Mouse (Mus musculus): ENCODE measurements around the gene Slc39a13.
"Not testable (repeated sequence)": the region's sequence is repeated elsewhere in the genome, so short reads cannot be mapped to it uniquely, and the experiment has no call there.

The Slc39a13 gene

DNA sequence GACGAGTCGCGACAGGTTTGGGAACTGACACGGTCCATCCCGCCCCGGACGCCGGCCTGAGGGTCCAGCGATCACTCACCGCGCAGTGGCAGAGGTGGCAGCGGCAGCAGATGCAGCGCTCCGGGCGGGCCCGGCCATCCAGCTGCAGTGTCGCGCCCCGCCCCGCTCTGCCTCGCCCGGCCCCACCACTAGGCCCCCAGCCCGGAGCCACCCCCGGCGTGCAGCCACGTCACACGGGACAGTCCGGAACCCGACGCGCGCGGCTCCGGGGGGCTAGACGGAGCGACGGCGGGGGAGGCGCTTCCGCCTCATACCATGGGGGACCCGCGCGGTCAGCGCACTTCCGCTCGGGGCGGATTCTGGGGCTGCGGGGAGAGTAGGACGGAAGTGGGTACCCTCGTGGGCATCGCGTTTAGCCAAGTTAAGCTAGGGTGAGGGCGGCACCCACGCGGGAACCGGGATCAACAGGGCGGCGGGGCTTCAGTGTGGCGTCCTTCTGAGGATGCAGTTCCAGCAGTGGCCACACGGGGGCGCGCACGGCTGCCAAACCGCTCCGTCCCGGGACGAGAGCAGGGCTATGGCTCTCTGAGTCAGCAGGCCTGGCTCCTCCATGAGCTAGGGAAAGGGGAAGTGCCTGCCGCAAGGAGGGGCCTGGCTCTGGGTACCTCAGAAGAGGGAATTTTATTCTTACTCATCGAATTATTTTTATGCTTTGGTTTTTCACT, at the start of gene Slc39a13:
Slc39a13 (minus strand) TSS at position 342 of the 725 bp plus-strand sequence.
- peak; percentile 86 for ATAC-seq (ENCODE audit: low TSS enrichment)

DNA sequence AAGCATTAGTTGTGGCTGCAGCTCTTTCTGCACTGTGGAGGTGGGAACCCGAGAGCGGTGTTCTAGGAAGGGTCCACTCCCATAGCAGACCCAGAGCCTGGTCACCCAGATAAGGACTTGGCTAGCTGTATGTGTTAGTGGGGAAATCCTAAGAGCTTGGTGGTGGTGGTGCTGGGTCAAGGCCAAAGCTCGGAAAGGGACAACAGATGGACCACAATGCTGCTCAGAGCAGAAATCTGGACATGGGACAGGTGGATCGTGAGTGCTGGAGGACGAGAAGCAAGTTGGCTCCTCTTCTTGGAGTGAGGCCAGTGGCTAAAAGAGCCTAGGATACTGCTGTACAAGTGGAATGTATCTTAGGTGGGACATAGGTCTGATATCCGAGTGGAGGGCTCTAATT, 49.3 kb upstream of the Slc39a13 start:
- no peak for ATAC-seq (ENCODE audit: low TSS enrichment)

DNA sequence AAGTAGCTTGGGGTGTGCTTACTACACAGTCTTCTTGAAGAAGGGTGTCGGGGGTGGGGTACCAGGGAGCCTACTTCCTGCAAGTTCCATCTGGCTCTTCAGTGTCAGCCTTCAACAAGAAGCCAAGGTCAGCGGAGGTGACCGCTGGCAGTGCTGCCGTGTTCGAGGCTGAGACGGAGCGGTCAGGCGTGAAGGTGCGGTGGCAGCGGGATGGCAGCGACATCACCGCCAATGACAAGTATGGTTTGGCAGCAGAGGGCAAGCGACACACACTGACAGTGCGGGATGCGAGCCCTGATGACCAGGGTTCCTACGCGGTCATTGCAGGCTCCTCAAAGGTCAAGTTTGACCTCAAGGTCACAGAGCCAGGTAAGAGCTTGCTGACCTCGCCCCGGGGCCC, 48.8 kb upstream of the Slc39a13 start:
- ATAC-seq (ENCODE audit: low TSS enrichment): no peak

DNA sequence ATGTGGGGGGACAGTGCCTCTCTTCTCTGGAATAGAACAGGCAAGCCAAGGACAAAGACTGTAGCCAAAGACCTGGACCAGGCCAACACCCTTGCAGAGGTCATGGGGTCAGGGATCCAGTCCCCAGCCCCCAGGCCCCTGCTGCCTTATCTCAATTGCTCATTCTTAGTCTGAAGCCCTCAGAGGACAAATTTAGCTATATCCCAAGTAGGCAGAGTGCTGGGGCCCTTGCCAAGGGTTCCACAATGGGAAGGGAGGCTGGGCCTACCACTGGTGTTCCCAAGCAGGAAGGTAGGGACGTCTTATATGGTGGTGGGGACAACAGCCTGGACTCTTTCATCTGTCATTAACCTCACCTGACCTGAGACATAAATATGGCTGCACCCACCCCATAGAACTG, 48.4 kb upstream of the Slc39a13 start:
- ATAC-seq (ENCODE audit: low TSS enrichment): no peak

DNA sequence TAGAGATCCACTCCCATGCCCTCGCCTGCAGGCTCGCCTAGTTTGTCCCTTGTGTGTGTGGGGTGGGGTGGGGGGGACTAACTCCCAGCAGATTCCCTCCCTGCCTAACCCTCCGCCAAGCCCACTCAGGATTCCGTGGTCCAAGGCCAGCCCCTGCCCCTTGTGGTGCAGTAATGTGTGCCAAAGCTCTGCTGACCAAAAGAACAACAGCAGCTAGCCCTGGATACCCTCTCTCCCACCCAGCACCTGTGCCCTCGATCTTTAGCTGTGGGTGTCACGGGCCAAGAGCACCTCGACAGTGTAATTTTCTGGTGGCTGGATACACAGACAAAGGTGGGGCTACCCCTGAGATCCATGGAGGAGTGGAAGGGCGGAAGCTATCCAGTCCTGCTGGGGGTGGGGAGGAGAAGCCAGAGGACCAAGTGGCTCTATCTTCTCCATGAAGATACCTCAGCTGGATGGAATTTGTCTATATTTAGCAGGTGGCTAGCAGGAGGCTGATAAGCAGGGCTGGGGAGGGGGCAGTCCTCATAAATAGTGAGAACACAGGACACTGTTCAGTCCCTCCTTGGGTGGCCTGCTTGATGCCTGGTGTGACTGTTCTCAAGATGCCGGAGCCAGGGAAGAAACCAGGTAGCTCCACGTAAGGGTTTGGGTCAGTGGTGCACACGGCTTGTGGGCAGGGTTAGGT, 47.5 kb upstream of the Slc39a13 start, which contains the start of gene Mybpc3:
Mybpc3 (plus strand) TSS at position 560 of the 691 bp plus-strand sequence.
- no peak for ATAC-seq (ENCODE audit: low TSS enrichment)

DNA sequence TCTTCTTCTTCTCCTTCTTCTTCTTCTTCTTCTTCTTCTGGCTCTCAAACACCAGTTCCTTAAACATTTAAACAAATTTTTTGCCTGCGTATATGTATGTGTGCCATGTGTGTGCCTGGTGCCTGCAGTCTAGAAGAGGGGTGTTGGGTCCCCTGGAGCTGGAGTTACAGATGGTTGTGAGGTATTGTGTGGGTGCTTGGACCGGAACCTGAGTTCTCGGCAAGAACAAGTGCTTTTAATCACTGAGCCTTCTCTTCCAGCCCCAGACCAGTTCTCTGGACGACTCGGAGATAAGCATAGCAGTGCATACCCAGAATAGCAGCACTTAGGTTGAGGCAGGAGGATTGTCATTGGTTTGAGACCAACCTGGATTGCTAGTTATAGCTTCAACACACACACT, 46.6 kb upstream of the Slc39a13 start:
- peak; percentile 45 for ATAC-seq (ENCODE audit: low TSS enrichment)

DNA sequence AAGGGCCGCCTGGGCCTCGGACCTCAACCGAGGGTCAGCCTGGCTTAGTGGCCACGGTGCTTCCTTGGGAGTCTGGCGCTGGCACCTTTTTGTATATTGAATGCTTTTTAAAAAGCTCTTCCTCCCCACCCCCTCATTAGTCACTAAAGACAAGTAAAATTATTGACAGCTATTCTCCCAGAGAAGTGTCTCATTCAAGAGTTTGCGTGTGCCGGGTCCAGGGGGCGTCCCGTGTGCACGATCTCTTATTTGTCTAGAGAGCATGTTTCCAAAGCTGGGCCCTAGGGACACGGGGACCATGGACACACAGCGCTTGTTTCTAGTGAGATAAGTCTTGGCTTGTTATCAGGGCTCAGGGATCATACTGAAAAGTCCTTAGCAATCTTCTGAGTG, 45.4 kb upstream of the Slc39a13 start:
- ATAC-seq (ENCODE audit: low TSS enrichment): no peak

DNA sequence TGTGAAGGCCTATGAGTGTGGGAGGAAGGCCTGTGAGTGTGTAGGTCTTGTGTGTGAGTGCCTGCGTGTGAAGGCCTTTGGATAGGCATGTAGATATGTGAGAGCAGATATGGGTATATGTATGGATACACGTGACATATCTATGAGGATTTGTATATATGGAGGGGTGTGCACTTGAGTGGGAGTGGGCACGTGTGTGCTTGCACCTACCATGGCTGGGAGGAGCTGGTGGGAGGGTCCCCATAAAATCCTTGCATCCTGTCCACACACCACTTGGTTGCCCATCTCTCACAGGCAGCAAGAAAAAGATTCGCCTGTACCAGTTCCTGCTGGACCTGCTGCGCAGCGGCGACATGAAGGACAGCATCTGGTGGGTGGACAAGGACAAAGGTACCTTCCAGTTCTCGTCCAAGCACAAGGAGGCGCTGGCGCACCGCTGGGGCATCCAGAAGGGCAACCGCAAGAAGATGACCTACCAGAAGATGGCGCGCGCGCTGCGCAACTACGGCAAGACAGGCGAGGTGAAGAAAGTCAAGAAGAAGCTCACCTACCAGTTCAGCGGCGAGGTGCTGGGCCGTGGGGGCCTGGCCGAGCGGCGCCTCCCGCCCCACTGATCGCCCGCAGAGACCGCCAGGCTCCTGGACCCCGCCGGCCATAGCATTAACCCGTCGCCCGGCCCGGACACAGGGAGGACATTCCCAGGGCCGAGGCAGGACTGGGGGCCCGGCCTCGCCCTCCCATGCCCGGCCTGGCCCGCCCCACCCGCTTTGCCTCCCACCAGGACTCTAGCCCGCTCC, 44.8 kb upstream of the Slc39a13 start:
- ATAC-seq (ENCODE audit: low TSS enrichment): peak; percentile 72

DNA sequence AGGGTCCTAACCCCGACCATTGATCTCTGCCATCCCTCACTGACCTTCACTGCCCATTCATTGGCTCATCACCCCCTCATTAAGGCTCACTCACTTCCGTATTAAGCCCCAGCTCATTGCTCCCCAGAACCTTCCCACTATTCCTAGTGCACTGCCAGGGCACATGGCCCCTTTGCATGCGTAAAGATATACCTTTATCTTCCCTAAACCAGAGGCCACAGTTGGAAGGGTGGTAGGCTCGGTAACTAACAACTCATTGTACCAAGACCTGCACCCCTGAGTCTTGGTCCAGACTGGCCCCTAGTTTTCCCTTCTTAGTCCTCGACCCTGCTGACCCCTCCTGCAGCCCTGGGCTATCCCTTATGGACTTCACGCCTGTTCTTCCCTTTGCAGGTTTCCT, 43.6 kb upstream of the Slc39a13 start:
- no peak for ATAC-seq (ENCODE audit: low TSS enrichment)

DNA sequence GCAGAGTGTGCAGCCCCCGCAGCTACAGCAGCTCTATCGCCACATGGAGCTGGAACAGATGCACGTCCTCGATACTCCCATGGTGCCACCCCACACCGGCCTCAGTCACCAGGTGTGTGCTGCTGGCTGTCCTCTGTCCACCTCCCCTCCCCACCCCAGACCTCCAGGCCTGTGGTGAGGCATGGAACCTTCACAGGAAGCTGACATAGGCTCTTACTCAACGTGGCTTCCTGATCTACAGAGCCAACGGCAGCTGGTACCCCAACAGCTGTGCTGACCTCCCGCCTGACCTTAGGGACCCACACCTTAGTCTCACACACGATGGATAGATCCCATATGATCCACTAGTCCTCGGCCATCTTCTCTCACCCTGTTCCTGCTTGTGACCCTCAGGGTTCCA, 43.1 kb upstream of the Slc39a13 start:
- ATAC-seq (ENCODE audit: low TSS enrichment): no peak

DNA sequence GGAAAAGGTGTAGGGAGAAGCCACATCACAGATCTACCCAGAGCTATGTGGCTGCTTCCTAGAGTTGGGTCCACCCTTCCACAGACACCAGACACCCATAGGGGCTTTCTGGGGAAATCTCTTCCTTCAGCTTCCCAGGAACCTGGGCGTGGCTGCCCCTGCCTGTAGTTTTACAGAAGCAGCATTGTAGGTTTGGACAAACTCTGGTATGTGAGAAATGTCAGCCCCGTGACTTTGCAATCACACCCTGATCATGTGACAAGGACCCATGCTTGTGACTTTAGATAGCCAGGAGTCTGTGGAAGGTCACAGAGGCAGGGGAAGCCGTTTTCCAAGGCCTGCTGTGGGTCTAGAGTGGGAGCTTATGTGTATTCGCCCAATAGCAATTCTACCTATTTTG, 42.3 kb upstream of the Slc39a13 start:
- no peak for ATAC-seq (ENCODE audit: low TSS enrichment)

DNA sequence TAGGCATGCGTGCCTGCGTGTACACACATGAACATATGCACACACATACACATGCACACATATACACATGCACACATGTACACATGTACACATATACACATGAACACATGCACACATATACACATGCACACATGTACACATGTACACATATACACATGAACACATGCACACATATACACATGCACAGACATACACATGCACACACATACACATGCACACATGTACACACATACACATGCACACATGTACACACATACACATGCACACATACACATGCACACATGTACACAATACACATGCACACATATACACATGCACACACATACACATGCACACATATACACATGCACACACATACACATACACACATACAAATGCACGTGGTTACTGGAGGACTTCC, 41.6 kb upstream of the Slc39a13 start:
- ATAC-seq (ENCODE audit: low TSS enrichment): not testable (repeated sequence)

DNA sequence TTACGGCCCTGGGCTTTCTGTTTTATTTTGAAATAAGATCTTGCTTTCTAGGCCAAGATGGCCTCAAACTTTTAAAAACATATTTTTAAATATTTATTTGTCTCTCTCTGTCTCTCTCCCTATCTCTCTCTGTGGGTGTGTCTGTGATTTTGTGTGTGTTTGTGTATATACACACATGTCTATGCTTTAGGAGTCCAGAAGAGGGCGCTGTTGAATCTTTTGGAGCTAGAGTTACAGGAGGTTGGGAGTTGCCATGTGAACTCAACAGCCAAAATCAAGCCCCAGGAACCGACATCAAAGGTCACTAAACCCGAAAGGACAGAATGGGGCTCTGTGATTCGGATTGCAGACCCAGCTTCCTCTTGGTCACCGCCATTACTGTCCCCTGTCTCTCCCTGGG, 40.2 kb upstream of the Slc39a13 start:
- no peak for ATAC-seq (ENCODE audit: low TSS enrichment)

DNA sequence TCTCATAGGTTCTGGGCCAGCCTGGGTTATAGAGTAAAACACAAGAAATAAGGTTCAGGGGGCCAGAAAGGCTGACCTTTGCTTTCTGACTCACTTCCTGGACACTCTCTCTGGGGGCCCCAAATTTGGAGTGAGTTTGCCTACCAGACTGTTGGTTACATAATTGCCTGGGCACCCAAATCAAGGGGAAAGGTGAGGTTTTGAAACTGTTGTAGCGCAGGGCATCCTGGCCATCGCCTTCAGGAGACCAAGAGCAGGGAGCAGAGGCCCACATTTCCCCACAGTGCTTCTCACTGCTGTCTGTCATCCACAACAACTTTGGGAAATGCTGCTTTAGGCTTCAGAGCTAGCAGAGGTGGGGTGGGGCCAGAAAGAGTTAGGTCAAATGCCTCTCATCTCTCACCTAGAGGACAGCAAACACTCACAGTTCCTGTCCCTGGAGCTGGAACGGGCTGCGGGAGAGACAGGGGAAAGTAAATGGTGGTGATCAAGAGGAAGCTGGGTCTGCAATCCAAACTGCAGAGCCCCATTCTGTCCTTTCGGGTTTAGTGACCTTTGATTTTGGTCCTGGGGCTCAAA, 39.7 kb upstream of the Slc39a13 start:
- ATAC-seq (ENCODE audit: low TSS enrichment): no peak

DNA sequence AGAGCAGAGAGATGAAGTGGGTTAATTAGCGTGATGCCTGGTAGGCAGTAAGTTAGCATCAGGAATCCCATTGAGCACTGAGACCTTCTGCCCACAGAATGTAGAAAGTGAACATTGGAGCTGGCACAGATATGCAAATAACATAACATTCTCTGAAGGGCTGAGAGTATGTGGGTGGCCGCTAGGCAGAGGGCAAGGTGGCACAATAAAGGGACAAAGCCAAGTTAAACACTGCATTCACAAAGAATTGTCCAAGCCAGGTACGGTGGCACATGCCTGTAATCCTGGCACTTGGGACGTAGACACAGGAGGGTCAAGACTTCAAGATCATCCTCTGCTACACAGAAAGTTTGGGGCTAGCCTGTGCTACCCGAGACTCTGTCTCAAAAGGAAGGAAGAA, 39.0 kb upstream of the Slc39a13 start:
- ATAC-seq (ENCODE audit: low TSS enrichment): no peak

DNA sequence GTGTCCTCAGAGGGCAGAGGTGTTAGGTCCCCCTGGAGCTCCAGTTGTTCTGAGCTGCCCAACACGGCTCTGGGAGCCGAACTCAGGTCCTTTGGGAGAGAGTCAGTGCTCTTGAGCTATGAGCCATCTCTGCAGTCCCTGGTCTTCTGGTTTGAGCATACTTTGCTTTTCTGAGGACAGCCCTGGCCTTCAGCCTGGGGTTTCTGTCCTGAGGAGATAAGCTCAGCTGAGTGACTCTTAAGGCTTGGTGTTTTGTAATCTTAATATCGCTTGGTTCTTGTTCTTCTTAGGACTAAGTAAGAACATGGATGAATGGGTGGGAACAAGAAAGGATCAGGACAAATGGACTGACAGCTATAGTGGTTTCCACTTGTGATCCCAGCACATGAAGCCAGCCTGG, 37.9 kb upstream of the Slc39a13 start:
- no peak for ATAC-seq (ENCODE audit: low TSS enrichment)

DNA sequence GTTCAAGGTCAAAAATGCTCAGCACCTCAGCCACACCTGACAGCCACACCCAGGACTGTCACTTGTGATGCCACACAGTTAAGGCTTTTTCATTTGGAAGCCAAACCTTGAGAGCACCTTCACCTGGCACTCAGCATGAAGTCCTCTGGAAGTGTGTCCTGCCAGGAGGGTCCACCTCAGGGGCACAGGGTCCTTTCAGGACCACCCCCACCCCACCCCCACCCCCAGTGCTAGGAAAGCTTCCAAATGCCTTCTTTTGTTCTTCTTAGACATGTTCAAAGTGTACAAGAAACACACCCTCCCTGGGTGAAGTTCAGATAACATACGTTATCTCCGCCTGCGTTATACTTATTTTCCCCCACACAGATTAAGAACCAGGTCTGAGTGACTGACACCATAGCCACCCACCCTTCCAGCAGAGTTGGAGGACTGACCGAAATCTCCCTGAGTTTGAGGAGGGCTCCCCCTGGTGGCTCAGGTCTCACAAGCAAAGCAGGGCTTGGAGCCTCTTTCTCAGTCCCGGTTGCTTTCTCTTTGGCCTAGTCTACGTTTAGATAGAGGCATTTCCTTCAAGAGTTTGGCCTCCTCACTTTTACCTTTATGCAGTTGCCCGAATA, 31.0 kb upstream of the Slc39a13 start:
- peak; percentile 96 for ATAC-seq (ENCODE audit: low TSS enrichment)

DNA sequence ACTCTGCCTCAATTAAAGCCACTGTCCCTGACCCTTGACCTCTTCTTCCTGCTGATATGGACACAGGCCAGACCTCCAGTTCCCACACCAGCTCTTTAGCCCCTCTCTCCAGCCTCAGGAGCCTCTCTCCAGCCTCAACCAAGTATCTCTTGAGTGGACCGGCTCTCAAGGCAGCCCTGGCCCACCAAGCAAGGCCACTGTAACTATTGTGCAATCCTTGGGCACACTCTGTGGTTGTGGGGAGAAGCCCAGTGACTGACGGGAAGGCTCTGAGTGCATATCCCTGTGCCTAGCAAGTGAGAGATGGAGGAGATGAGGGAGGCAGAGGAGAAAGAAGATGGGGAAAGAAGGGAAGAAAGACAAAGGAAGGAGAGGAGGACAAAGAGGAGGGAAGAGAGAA, 27.9 kb upstream of the Slc39a13 start:
- no peak for ATAC-seq (ENCODE audit: low TSS enrichment)

DNA sequence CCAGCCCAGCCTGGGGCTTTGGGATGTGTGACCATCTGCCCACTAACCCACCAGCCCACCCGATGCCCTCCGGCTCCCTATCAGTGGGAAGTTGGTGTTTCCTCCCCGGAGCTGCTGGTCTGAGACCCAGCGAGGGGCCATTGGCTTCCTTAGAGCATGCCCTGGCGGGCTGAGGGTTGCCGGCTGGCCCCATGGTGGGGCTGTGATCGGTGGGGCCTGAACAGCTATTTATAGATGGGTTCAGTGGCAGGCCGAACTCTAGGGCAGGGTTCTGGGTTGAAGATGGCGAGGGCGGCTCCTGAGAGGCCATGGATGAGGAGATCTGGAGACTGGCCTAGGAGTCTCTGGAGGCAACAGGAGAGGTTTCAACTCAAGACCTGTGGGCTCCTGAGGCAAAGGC, 26.8 kb upstream of the Slc39a13 start:
- no peak for ATAC-seq (ENCODE audit: low TSS enrichment)

DNA sequence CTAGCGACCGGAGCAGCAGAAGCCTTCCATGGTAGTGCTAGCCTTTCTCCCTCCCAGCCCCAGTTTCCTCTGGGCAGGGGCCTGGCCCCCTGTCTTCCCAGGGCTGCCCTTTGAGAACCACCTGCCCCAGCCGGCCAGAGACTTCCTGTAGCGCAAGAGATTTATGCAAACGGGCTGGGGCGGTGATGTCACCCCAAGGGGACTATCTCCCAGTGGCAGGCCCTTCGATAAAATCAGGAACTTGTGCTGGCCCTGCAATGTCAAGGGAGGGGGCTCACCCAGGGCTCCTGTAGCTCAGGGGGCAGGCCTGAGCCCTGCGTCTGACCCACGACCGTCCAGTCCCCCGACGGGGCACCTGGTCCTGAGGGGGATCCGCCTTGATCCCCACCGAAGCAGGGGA, 26.3 kb upstream of the Slc39a13 start:
- no peak for ATAC-seq (ENCODE audit: low TSS enrichment)

DNA sequence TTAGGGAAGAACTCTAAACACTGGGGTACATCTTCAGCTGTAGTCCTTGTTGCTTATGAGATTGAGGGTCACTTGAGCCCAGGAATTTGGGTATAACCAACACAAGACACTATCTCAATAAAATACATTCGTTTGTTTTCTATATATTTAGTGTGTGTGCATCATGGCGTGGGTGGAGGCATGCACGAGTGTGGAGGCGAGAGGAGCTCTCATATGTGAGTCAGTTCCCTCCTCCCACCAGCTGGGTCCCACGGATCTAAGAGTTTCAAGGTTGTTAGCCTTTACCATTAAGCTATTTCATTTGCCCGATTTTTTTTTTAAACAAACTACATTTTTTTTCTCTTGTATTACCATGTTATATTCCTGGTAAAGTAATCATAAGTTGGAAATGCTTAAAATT, 20.6 kb upstream of the Slc39a13 start:
- ATAC-seq (ENCODE audit: low TSS enrichment): peak; percentile 62

DNA sequence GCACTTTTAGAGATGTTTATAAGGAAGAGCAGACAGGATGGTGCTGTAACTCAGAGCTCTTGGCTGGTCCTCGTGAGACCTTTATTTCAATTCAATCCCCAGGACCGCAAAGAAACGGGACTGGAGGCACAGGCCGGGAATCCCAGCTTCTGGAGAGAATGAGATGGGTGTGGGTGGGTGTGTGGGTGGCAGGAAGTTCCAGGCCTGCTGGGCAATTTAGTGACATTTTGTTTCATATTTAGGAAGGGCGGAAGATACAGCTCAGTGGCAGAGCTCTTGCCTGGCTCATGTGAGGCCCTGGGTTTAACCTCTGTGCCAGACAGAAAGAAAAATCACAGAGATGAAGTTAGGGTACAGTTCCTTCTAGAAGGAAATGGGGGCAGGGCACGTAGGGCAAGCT, 20.0 kb upstream of the Slc39a13 start:
- ATAC-seq (ENCODE audit: low TSS enrichment): peak; percentile 35
